15 mouse cellular contexts compared by ENCODE assay signal in the genomic region with DNA sequence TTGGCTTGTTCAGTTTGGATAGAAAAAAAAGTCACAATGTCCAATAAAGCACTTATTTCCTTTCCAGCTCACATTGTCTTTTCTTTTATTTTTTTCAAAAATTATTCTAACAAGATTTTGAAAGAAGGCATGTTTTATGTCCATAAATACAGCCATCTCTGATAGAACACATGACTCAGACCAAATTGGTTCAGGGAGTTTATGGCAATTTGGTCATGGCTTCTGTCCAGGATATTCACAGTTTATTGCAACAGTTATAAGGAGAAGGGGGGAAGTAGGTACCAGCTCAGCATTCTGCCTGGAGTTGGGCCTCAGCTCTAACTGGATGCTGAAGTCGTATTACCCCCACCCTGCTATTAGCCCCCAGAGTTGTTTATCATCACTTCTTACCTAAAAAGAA. TPM values are rescaled to one million over a fixed set of nuclear protein-coding genes. Genes with fewer than 3 reads are reported as not detected.
"Had no signal": no experiment of that assay in that cellular context is flagged by ENCODE, and none has a peak within 500 bp of the region (broad histone marks: within the 10 kb centered on the region; RNA-seq: fewer than 3 reads in every experiment).

No protein-coding gene starts in this region.

- H3K36me3 ChIP-seq: midbrain, embryonic 13.5 days; midbrain, embryonic 15.5 days; neural tube, embryonic 12.5 days; stomach, embryonic 15.5 days had no signal

- DNase-seq: lung, adult 18-20 months; lung, embryonic 14.5 days; lung, postnatal 10 days; lung, postnatal 36 days; right cerebral cortex, postnatal 14 days; thymus, adult 18-20 months; thymus, postnatal 14 days; thymus, postnatal 4 days had no signal

- H3K9ac ChIP-seq: lung, embryonic 14.5 days; midbrain, embryonic 13.5 days; midbrain, embryonic 15.5 days; neural tube, embryonic 12.5 days; stomach, embryonic 15.5 days had no signal

- H3K27me3 ChIP-seq: midbrain, embryonic 13.5 days; midbrain, embryonic 15.5 days; neural tube, embryonic 12.5 days; stomach, embryonic 15.5 days had no signal

- H3K27ac ChIP-seq: macrophage; midbrain, embryonic 13.5 days; midbrain, embryonic 15.5 days; neural tube, embryonic 12.5 days; stomach, embryonic 15.5 days had no signal

- H3K4me3 ChIP-seq: megakaryocyte, embryonic 14.5 days; midbrain, embryonic 13.5 days; midbrain, embryonic 15.5 days; neural tube, embryonic 12.5 days; stomach, embryonic 15.5 days had no signal

- H3K9me3 ChIP-seq: megakaryocyte, embryonic 14.5 days; midbrain, embryonic 13.5 days; midbrain, embryonic 15.5 days; neural tube, embryonic 12.5 days; stomach, embryonic 15.5 days had no signal

- H3K4me1 ChIP-seq: megakaryocyte, embryonic 14.5 days; midbrain, embryonic 13.5 days; midbrain, embryonic 15.5 days; neural tube, embryonic 12.5 days; stomach, embryonic 15.5 days had no signal

- H3K4me2 ChIP-seq: lung, embryonic 14.5 days; midbrain, embryonic 11.5 days; midbrain, embryonic 13.5 days; midbrain, embryonic 15.5 days; neural tube, embryonic 12.5 days; stomach, embryonic 15.5 days had no signal

- ATAC-seq: midbrain, embryonic 13.5 days; midbrain, embryonic 15.5 days had no signal

RNA-seq across cellular contexts. Expression of gene C1qtnf7, which starts 15.5 kb away (rescaled TPM):
- polyA plus RNA-seq: macrophage had no signal
